Mouse (Mus musculus): ENCODE results near the gene Emg1. TPM values are rescaled to one million over a fixed set of nuclear protein-coding genes. Genes with fewer than 3 reads are reported as not detected.

Gene Emg1
- polyA plus RNA-seq, 1 experiment from 2014 or later = 100.0 TPM

- no peak for ATAC-seq (ENCODE audit: low FRiP score, low read depth)
- Histone ChIP-seq H3K27ac (replicated peaks) (no peak overlapping the region), H3K9ac (no peak overlapping the region), H3K4me2 (peak overlapping the region; percentile 84), H3K4me3 (peak overlapping the region; percentile 59), H3K9me3 (no peaks in the 10 kb centered on the region), H3K36me3 (no peaks in the 10 kb centered on the region), H3K4me1 (replicated peaks) (peaks cover 16% of the 10 kb centered on the region), H3K27me3 (no peaks in the 10 kb centered on the region)
- WGBS = 83% methylated on average over 7 of the region's 7 CpGs
Measured at GRCm38 (mm10) chr6:124664256-124664655, 47.7 kb downstream of the Emg1 start.

DNA sequence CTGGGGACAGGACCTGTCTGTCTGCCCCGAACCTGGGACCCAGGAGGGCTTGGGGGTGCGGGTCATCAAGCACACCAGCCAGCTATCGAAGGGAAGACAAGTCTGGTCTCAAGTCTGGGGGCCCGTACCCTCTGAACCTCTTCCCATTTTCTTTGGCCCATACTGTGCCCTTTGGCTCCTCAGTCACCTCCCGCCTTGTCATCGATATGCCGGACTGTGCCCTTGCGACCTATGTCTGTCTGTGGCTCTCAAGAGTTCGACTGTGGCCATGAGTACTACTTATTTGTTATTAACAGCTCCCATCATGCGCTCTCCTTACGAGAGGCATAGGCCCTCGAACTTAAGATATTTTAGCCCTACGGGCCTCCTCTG, 48.6 kb downstream of the Emg1 start:
- Histone ChIP-seq H3K27me3 (no peaks in the 10 kb centered on the region), H3K9me3 (no peaks in the 10 kb centered on the region), H3K9ac (peak overlapping the region; percentile 56), H3K36me3 (no peaks in the 10 kb centered on the region), H3K27ac (replicated peaks) (peak overlapping the region; percentile 86), H3K4me1 (replicated peaks) (peaks cover 16% of the 10 kb centered on the region), H3K4me3 (peak overlapping the region; percentile 59), H3K4me2 (peak overlapping the region; percentile 84)
- 19% methylated on average over 13 of the region's 13 CpGs for WGBS
- ATAC-seq (ENCODE audit: low FRiP score, low read depth) = no peak

DNA sequence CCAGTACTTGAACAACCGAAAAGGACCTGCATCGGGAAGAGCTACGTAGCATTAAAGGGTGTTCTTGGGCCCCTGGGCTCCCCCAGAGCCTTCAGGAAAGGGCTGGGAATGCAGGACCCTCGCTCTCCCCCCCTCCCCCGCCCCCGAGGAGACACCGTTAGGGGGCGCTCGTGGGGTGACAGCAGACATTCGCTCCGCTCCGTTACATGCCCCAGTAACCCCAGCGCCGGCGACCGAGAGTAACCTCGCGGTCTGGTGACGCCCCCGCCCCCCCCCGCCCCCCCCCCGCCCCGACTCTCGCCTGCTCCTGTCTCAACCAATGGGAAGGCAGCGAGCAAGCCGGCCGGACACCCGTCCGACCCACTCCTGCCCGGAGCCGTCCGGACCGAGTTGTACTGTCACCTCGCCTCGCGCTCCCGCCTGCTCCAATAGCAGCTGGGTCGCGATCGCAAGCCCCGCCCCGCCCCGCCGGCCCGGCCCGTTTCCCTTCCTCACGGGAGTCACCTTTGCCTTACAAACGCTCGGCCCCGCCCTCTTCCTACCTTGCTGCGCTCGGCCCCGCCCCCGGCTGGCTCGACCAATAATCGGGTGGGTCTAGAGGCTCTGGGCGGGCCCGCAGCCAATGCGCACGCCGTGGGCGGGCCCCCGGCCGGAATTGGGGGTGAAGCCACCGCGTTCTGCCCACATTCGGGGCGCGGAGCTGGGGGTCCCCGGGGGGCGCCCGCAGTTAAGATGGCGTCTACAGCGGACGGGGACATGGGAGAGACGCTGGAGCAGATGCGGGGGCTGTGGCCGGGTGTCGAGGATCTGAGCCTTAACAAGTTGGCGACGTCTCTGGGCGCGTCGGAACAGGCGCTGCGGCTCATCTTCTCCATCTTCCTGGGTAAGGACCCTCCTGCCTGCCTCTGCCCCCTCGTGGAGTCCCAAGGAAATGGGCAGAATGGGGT, 49.2 kb downstream of the Emg1 start, which contains the start of gene Lpcat3:
Gene Lpcat3 (plus strand): TSS at position 551 of the 947 bp plus-strand sequence.
- no peaks in the 10 kb centered on the region for H3K36me3 ChIP-seq
- no peaks in the 10 kb centered on the region for H3K9me3 ChIP-seq
- peak within 1 kb of the TSS; percentile 84 for H3K4me2 ChIP-seq
- H3K9ac ChIP-seq = peak within 1 kb of the TSS; percentile 56
- H3K27ac ChIP-seq (replicated peaks) = peak within 1 kb of the TSS; percentile 86
- no peaks in the 10 kb centered on the region for H3K27me3 ChIP-seq
- H3K4me3 ChIP-seq = peak within 1 kb of the TSS; percentile 59
- under 1% methylated on average over 76 of the region's 87 CpGs for WGBS
- peaks cover 16% of the 10 kb centered on the region for H3K4me1 ChIP-seq (replicated peaks)
- ATAC-seq (ENCODE audit: low FRiP score, low read depth) = peak; percentile 98

- Histone ChIP-seq H3K4me1 (replicated peaks) (peaks cover 16% of the 10 kb centered on the region), H3K9ac (peak overlapping the region; percentile 56), H3K27me3 (no peaks in the 10 kb centered on the region), H3K4me2 (peak overlapping the region; percentile 84), H3K27ac (replicated peaks) (peak overlapping the region; percentile 86), H3K36me3 (no peaks in the 10 kb centered on the region), H3K9me3 (no peaks in the 10 kb centered on the region), H3K4me3 (peak overlapping the region; percentile 59)
- WGBS = 25% methylated on average over 6 of the region's 6 CpGs
- ATAC-seq (ENCODE audit: low FRiP score, low read depth) = no peak
Measured at GRCm38 (mm10) chr6:124661995-124662394, 50.0 kb downstream of the Emg1 start.

DNA sequence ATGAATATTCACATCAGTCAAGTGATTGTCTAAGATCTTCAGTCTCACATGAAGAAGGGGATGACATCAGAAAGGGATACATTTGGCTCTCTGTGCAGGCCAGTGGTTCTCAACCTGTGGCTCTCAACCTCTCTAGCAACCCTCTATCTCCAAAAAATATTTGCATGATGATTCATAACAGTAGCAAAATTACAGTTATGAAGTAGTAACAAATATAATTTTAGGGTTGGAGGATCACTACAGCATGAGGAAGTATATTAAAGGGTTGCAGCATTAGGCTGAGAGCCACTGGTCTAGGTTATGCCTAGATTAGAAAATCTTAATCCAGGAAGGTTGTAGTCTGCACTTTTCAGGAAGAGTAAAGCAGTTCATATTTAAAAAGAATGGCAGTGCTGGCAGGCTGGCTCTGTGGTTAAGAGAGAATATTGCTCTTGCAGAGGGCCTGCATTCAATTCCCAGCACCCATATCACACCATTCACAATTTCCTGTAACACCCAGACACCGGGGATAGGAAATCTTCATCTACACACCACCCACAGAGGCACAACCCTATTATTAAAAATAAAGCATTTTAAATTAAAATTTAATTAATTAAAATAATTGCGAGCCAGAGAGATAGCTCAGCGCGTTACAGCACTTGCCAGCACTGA, 50.7 kb downstream of the Emg1 start:
- 92% methylated on average over 4 of the region's 4 CpGs for WGBS
- H3K4me1 ChIP-seq (replicated peaks) = peaks cover 16% of the 10 kb centered on the region
- H3K27ac ChIP-seq (replicated peaks) = no peak overlapping the region
- H3K4me3 ChIP-seq = no peak overlapping the region
- no peaks in the 10 kb centered on the region for H3K36me3 ChIP-seq
- no peaks in the 10 kb centered on the region for H3K27me3 ChIP-seq
- no peaks in the 10 kb centered on the region for H3K9me3 ChIP-seq
- H3K4me2 ChIP-seq = no peak overlapping the region
- no peak overlapping the region for H3K9ac ChIP-seq
- ATAC-seq (ENCODE audit: low FRiP score, low read depth) = no peak

- no peak overlapping the region for H3K9ac ChIP-seq
- no peak overlapping the region for H3K4me3 ChIP-seq
- no peaks in the 10 kb centered on the region for H3K36me3 ChIP-seq
- peaks cover 6% of the 10 kb centered on the region; the same call in 1 of the 2 replicates for H3K4me1 ChIP-seq (replicated peaks)
- WGBS = 100% methylated on average over 1 of the region's 2 CpGs
- no peaks in the 10 kb centered on the region for H3K9me3 ChIP-seq
- no peak for ATAC-seq (ENCODE audit: low FRiP score, low read depth)
- no peaks in the 10 kb centered on the region for H3K27me3 ChIP-seq
- H3K4me2 ChIP-seq = no peak overlapping the region
- no peak overlapping the region for H3K27ac ChIP-seq (replicated peaks)
Measured at GRCm38 (mm10) chr6:124658067-124658466, 53.9 kb downstream of the Emg1 start.

DNA sequence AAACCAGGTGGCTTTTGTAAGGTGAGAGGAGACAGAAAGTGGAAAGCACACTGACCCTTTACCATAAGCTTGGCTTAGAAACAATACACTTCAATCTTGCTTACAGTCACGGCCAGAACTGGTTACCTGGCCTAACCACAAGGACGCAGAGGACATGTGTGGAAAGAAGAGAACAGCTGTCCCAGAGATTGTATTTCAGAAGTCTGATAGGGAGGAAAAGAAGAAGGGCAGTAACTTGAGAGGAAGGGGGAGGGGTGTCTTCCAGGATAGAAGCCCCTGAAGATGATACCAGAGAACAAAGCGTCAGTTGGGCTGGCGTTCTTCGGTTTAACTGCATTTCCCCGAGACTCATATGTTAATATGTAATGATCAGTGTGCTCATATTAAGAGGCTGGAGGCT, 56.1 kb downstream of the Emg1 start:
- Histone ChIP-seq H3K4me2 (no peak overlapping the region), H3K9ac (no peak overlapping the region), H3K4me3 (no peak overlapping the region), H3K4me1 (replicated peaks) (no peaks in the 10 kb centered on the region), H3K9me3 (no peaks in the 10 kb centered on the region), H3K36me3 (no peaks in the 10 kb centered on the region), H3K27me3 (no peaks in the 10 kb centered on the region), H3K27ac (replicated peaks) (no peak overlapping the region)
- 78% methylated on average over 6 of the region's 6 CpGs for WGBS
- no peak for ATAC-seq (ENCODE audit: low FRiP score, low read depth)

MicroRNAs within 50 kb of the gene (microRNA counts, 519-probe panel; counts per million panel counts)
- microRNA mmu-miR-141 (not detected), microRNA mmu-miR-200c (992 counts per million, percentile 2 among the panel's probes with 10 or more counts)

Small RNA genes within 50 kb of the gene (microRNA-seq; reads per million reads assigned to microRNA genes)
- gene Mir141 (2.8 reads per million, percentile 10 among the genes with 10 or more reads in this experiment), gene Mir200c (34.4 reads per million, percentile 39 among the genes with 10 or more reads in this experiment)

Other genes with a start within 250 kb of the Emg1 start
- gene Clstn3, start 247.4 kb downstream of the Emg1 start, polyA plus RNA-seq (2015; fragmentation: Nextera tagmentation; extraction: Ambion mirVana) = 138 and 148 TPM in 2 replicates
- 0.22 and 0.38 TPM in 2 replicates for gene C1rl, start 219.1 kb downstream of the Emg1 start, polyA plus RNA-seq (2015; fragmentation: Nextera tagmentation; extraction: Ambion mirVana)
- gene C1ra, start 199.8 kb downstream of the Emg1 start, polyA plus RNA-seq (2015; fragmentation: Nextera tagmentation; extraction: Ambion mirVana) = 0.35 and 0.38 TPM in 2 replicates
- gene C1s1, start 169.8 kb downstream of the Emg1 start, polyA plus RNA-seq (2015; fragmentation: Nextera tagmentation; extraction: Ambion mirVana) = 0.62 and 1.1 TPM in 2 replicates
- gene C1rb, start 141.9 kb downstream of the Emg1 start, polyA plus RNA-seq (2015; fragmentation: Nextera tagmentation; extraction: Ambion mirVana) = not detected in 2 replicates
- 0.08 and 0.10 TPM in 2 replicates for gene C1s2, start 76.1 kb downstream of the Emg1 start, polyA plus RNA-seq (2015; fragmentation: Nextera tagmentation; extraction: Ambion mirVana)
- 46.7 and 49.9 TPM in 2 replicates for gene Lpcat3, start 49.2 kb downstream of the Emg1 start, polyA plus RNA-seq (2015; fragmentation: Nextera tagmentation; extraction: Ambion mirVana)
- 260 and 270 TPM in 2 replicates for gene Phb2, start 158 bp upstream of the Emg1 start, polyA plus RNA-seq (2015; fragmentation: Nextera tagmentation; extraction: Ambion mirVana)
- gene Ptpn6, start 26.5 kb upstream of the Emg1 start, polyA plus RNA-seq (2015; fragmentation: Nextera tagmentation; extraction: Ambion mirVana) = 3.7 and 6.6 TPM in 2 replicates
- 626 and 628 TPM in 2 replicates for gene Grcc10, start 29.2 kb upstream of the Emg1 start, polyA plus RNA-seq (2015; fragmentation: Nextera tagmentation; extraction: Ambion mirVana)
- not detected in 2 replicates for gene Gm45234, start 43.8 kb upstream of the Emg1 start, polyA plus RNA-seq (2015; fragmentation: Nextera tagmentation; extraction: Ambion mirVana)
- gene Atn1, start 44.3 kb upstream of the Emg1 start, polyA plus RNA-seq (2015; fragmentation: Nextera tagmentation; extraction: Ambion mirVana) = 26.8 and 30.4 TPM in 2 replicates
- 141 and 144 TPM in 2 replicates for gene Eno2, start 57.5 kb upstream of the Emg1 start, polyA plus RNA-seq (2015; fragmentation: Nextera tagmentation; extraction: Ambion mirVana)
- gene Lrrc23, start 67.5 kb upstream of the Emg1 start, polyA plus RNA-seq (2015; fragmentation: Nextera tagmentation; extraction: Ambion mirVana) = 3.3 and 4.8 TPM in 2 replicates
- 9.0 and 9.3 TPM in 2 replicates for gene Spsb2, start 96.5 kb upstream of the Emg1 start, polyA plus RNA-seq (2015; fragmentation: Nextera tagmentation; extraction: Ambion mirVana)
- 468 and 478 TPM in 2 replicates for gene Tpi1, start 102.1 kb upstream of the Emg1 start, polyA plus RNA-seq (2015; fragmentation: Nextera tagmentation; extraction: Ambion mirVana)
- gene Usp5, start 117.3 kb upstream of the Emg1 start, polyA plus RNA-seq (2015; fragmentation: Nextera tagmentation; extraction: Ambion mirVana) = 203 and 209 TPM in 2 replicates
- 35.3 and 44.0 TPM in 2 replicates for gene Cdca3, start 117.4 kb upstream of the Emg1 start, polyA plus RNA-seq (2015; fragmentation: Nextera tagmentation; extraction: Ambion mirVana)
- gene Gnb3, start 128.1 kb upstream of the Emg1 start, polyA plus RNA-seq (2015; fragmentation: Nextera tagmentation; extraction: Ambion mirVana) = 0.83 and 3.3 TPM in 2 replicates
- 17.1 and 18.7 TPM in 2 replicates for gene P3h3, start 145.6 kb upstream of the Emg1 start, polyA plus RNA-seq (2015; fragmentation: Nextera tagmentation; extraction: Ambion mirVana)
- 33.9 and 37.5 TPM in 2 replicates for gene Gpr162, start 151.8 kb upstream of the Emg1 start, polyA plus RNA-seq (2015; fragmentation: Nextera tagmentation; extraction: Ambion mirVana)
- gene Cd4, start 176.0 kb upstream of the Emg1 start, polyA plus RNA-seq (2015; fragmentation: Nextera tagmentation; extraction: Ambion mirVana) = 0.14 and 0.32 TPM in 2 replicates
- gene Lag3, start 199.5 kb upstream of the Emg1 start, polyA plus RNA-seq (2015; fragmentation: Nextera tagmentation; extraction: Ambion mirVana) = 3.1 and 3.5 TPM in 2 replicates
- gene Ptms, start 207.9 kb upstream of the Emg1 start, polyA plus RNA-seq (2015; fragmentation: Nextera tagmentation; extraction: Ambion mirVana) = 766 and 864 TPM in 2 replicates
- gene Mlf2, start 219.2 kb upstream of the Emg1 start, polyA plus RNA-seq (2015; fragmentation: Nextera tagmentation; extraction: Ambion mirVana) = 565 and 615 TPM in 2 replicates

All from hindbrain, embryonic 15.5 days (tissue).